Mouse (Mus musculus) heart, embryonic 15.5 days (tissue): Measurements from ENCODE around the gene Gm47959. TPM values are rescaled to one million over a fixed set of nuclear protein-coding genes. Genes with fewer than 3 reads are reported as not detected.
"Not testable (repeated sequence)": the region's sequence is repeated elsewhere in the genome, so short reads cannot be mapped to it uniquely, and the experiment has no call there.

Source experiments
- ATAC-seq: fragments of 200-750 bp; cut with Nextera tagmentation; replicated peaks from 2 replicates; pipeline ENCODE4 v1.8.0; 2017; ENCODE audit warnings: low read depth, moderate TSS enrichment; ENCODE audit not compliant: insufficient number of reproducible peaks, insufficient read depth, low FRiP score
- H3K27ac ChIP-seq: fragments of 300-500 bp; sonication (generic); 2 replicates; pipeline ENCODE4 v1.5.1; 2015; ENCODE audit warnings: mild to moderate bottlenecking, inconsistent platforms
- H3K27me3 ChIP-seq: fragments of 300-500 bp; sonication (generic); 2 replicates; pipeline ENCODE4 v1.6.1; 2015; ENCODE audit warnings: inconsistent platforms
- H3K36me3 ChIP-seq: fragments of 300-500 bp; sonication (generic); 2 replicates; pipeline ENCODE4 v1.6.1; 2015; ENCODE audit warnings: mild to moderate bottlenecking, inconsistent platforms
- H3K4me1 ChIP-seq: fragments of 300-500 bp; sonication (generic); replicated peaks from 2 replicates; pipeline ENCODE4 v1.6.1; 2015; ENCODE audit warnings: inconsistent platforms
- H3K4me2 ChIP-seq: fragments of 300-500 bp; sonication (generic); 2 replicates; pipeline ENCODE4 v1.6.1; 2015; ENCODE audit warnings: inconsistent platforms, mild to moderate bottlenecking, moderate library complexity
- H3K4me3 ChIP-seq: fragments of 300-500 bp; sonication (generic); 2 replicates; pipeline ENCODE4 v1.5.1; 2015; ENCODE audit warnings: mild to moderate bottlenecking, inconsistent platforms
- H3K9ac ChIP-seq: fragments of 300-500 bp; sonication (generic); 2 replicates; pipeline ENCODE4 v1.6.1; 2015; ENCODE audit warnings: mild to moderate bottlenecking, inconsistent platforms
- H3K9me3 ChIP-seq: fragments of 300-500 bp; sonication (generic); replicated peaks from 2 replicates; pipeline ENCODE4 v1.6.1; 2016; ENCODE audit warnings: inconsistent platforms
- WGBS: fragments of 180-500 bp; shearing (Covaris S2); methylation state at CpG from one replicate; pipeline ENCODE4 v1.1.7; 2015; ENCODE audit warnings: mixed read lengths; 5-methylcytosine and 5-hydroxymethylcytosine counted together
- polyA plus RNA-seq: library from polyadenylated mRNA; unstranded; fragments of >200 nt; fragmentation: Nextera tagmentation; extraction: Ambion mirVana; gene quantifications from 2 replicates; pipeline ENCODE4 v1.2.1, GENCODE M21; 2015

Gm47959 gene
- not detected in 2 replicates for polyA plus RNA-seq

GRCm38 (mm10) chr1:83000306-83000705 lies at the start of gene Gm47959:
Gene Gm47959 (plus strand): TSS chr1:83000548.
- WGBS = 97% methylated on average over 9 of the region's 9 CpGs
- H3K4me1 ChIP-seq, H3K27me3 ChIP-seq, ATAC-seq, H3K4me2 ChIP-seq, H3K36me3 ChIP-seq, H3K4me3 ChIP-seq, H3K9me3 ChIP-seq, H3K27ac ChIP-seq, H3K9ac ChIP-seq: not testable (repeated sequence)

- H3K27ac ChIP-seq, H3K4me3 ChIP-seq, H3K9me3 ChIP-seq, H3K27me3 ChIP-seq, H3K4me1 ChIP-seq, ATAC-seq, H3K9ac ChIP-seq, H3K4me2 ChIP-seq, H3K36me3 ChIP-seq: not testable (repeated sequence)
These were observed 44.4 kb upstream of the Gm47959 start, which contains the start of gene Gm7544 for GRCm38 (mm10) chr1:82955913-82956312. Gene Gm7544 (minus strand): TSS chr1:82956013.

GRCm38 (mm10) chr1:82959870-82960385 lies 40.4 kb upstream of the Gm47959 start, which contains the start of gene Gm47955:
Gene Gm47955 (plus strand): TSS chr1:82960286.
- 83% methylated on average over 11 of the region's 11 CpGs for WGBS
- Histone ChIP-seq H3K9ac (no peak within 1 kb of the TSS), H3K27me3 (no peaks in the 10 kb centered on the region), H3K4me2 (no peak within 1 kb of the TSS), H3K9me3 (no peaks in the 10 kb centered on the region), H3K36me3 (no peaks in the 10 kb centered on the region), H3K27ac (no peak within 1 kb of the TSS), H3K4me1 (no peaks in the 10 kb centered on the region), H3K4me3 (no peak within 1 kb of the TSS)
- ATAC-seq = no peak

- ATAC-seq = no peak
- WGBS = 61% methylated on average over 3 of the region's 3 CpGs
- H3K4me3 ChIP-seq = no peak overlapping the region
- no peaks in the 10 kb centered on the region for H3K27me3 ChIP-seq
- no peak overlapping the region for H3K9ac ChIP-seq
- H3K9me3 ChIP-seq = no peaks in the 10 kb centered on the region
- no peaks in the 10 kb centered on the region for H3K36me3 ChIP-seq
- no peak overlapping the region for H3K4me2 ChIP-seq
- peaks cover 2% of the 10 kb centered on the region; the same call in 1 of the 2 replicates for H3K4me1 ChIP-seq
- H3K27ac ChIP-seq = no peak overlapping the region
These were observed 33.9 kb upstream of the Gm47959 start for GRCm38 (mm10) chr1:82966413-82966812.

GRCm38 (mm10) chr1:82972046-82972445 lies 28.3 kb upstream of the Gm47959 start:
- H3K4me3 ChIP-seq = no peak overlapping the region
- H3K9me3 ChIP-seq = no peaks in the 10 kb centered on the region
- WGBS = 6% methylated on average over 4 of the region's 4 CpGs
- peak overlapping the region; percentile 31; the same call in 1 of the 2 replicates for H3K4me2 ChIP-seq
- no peak overlapping the region for H3K9ac ChIP-seq
- H3K36me3 ChIP-seq = no peaks in the 10 kb centered on the region
- peak; percentile 80 for ATAC-seq
- H3K27me3 ChIP-seq = no peaks in the 10 kb centered on the region
- H3K4me1 ChIP-seq = peaks cover 27% of the 10 kb centered on the region
- H3K27ac ChIP-seq = peak overlapping the region; percentile 61

GRCm38 (mm10) chr1:82973244-82973643 lies 27.1 kb upstream of the Gm47959 start:
- H3K9ac ChIP-seq = no peak overlapping the region
- 55% methylated on average over 1 of the region's 1 CpGs for WGBS
- H3K4me3 ChIP-seq = no peak overlapping the region
- H3K27ac ChIP-seq = no peak overlapping the region; the same call in 1 of the 2 replicates
- H3K27me3 ChIP-seq = no peaks in the 10 kb centered on the region
- ATAC-seq = no peak
- no peaks in the 10 kb centered on the region for H3K9me3 ChIP-seq
- H3K4me2 ChIP-seq = no peak overlapping the region
- H3K4me1 ChIP-seq = peaks cover 27% of the 10 kb centered on the region
- H3K36me3 ChIP-seq = no peaks in the 10 kb centered on the region

- Histone ChIP-seq H3K27me3 (no peaks in the 10 kb centered on the region), H3K27ac (no peak overlapping the region), H3K4me1 (peaks cover 27% of the 10 kb centered on the region), H3K36me3 (no peaks in the 10 kb centered on the region), H3K9me3 (no peaks in the 10 kb centered on the region), H3K9ac (no peak overlapping the region), H3K4me2 (no peak overlapping the region), H3K4me3 (no peak overlapping the region)
- 47% methylated on average over 6 of the region's 6 CpGs for WGBS
- no peak for ATAC-seq
These were observed 26.4 kb upstream of the Gm47959 start for GRCm38 (mm10) chr1:82973901-82974300.

GRCm38 (mm10) chr1:82974342-82974741 lies 26.0 kb upstream of the Gm47959 start:
- Histone ChIP-seq H3K27me3 (no peaks in the 10 kb centered on the region), H3K9me3 (no peaks in the 10 kb centered on the region), H3K9ac (no peak overlapping the region), H3K4me3 (no peak overlapping the region), H3K27ac (no peak overlapping the region), H3K36me3 (no peaks in the 10 kb centered on the region), H3K4me1 (peaks cover 27% of the 10 kb centered on the region), H3K4me2 (no peak overlapping the region)
- no peak; the same call in 1 of the 2 replicates for ATAC-seq
- WGBS = 65% methylated on average over 9 of the region's 9 CpGs

- H3K9me3 ChIP-seq = no peaks in the 10 kb centered on the region
- no peak for ATAC-seq
- H3K36me3 ChIP-seq = no peaks in the 10 kb centered on the region
- 63% methylated on average over 5 of the region's 5 CpGs for WGBS
- no peak overlapping the region for H3K27ac ChIP-seq
- H3K4me3 ChIP-seq = no peak overlapping the region
- H3K27me3 ChIP-seq = no peaks in the 10 kb centered on the region
- H3K9ac ChIP-seq = no peak overlapping the region
- no peak overlapping the region for H3K4me2 ChIP-seq
- peaks cover 27% of the 10 kb centered on the region for H3K4me1 ChIP-seq
These were observed 24.6 kb upstream of the Gm47959 start for GRCm38 (mm10) chr1:82975750-82976149.

- ATAC-seq = no peak
- Histone ChIP-seq H3K4me2 (no peak overlapping the region), H3K36me3 (no peaks in the 10 kb centered on the region), H3K9ac (no peak overlapping the region), H3K4me3 (no peak overlapping the region), H3K27me3 (no peaks in the 10 kb centered on the region), H3K27ac (no peak overlapping the region), H3K4me1 (peaks cover 11% of the 10 kb centered on the region), H3K9me3 (no peaks in the 10 kb centered on the region)
These were observed 22.5 kb upstream of the Gm47959 start for GRCm38 (mm10) chr1:82977840-82978239.

GRCm38 (mm10) chr1:82986738-82987137 lies 13.6 kb upstream of the Gm47959 start:
- peaks cover 3% of the 10 kb centered on the region; the same call in 1 of the 2 replicates for H3K4me1 ChIP-seq
- H3K27ac ChIP-seq = no peak overlapping the region
- no peaks in the 10 kb centered on the region; the same call in 1 of the 2 replicates for H3K9me3 ChIP-seq
- no peak overlapping the region for H3K9ac ChIP-seq
- no peak overlapping the region for H3K4me2 ChIP-seq
- ATAC-seq = no peak
- no peaks in the 10 kb centered on the region for H3K36me3 ChIP-seq
- no peaks in the 10 kb centered on the region for H3K27me3 ChIP-seq
- no peak overlapping the region for H3K4me3 ChIP-seq
- WGBS = 88% methylated on average over 6 of the region's 6 CpGs

GRCm38 (mm10) chr1:82987530-82988198 lies 12.7 kb upstream of the Gm47959 start:
- Histone ChIP-seq H3K9ac (no peak overlapping the region), H3K27me3 (no peaks in the 10 kb centered on the region), H3K4me1 (peaks cover 3% of the 10 kb centered on the region; the same call in 1 of the 2 replicates), H3K4me2 (no peak overlapping the region), H3K36me3 (no peaks in the 10 kb centered on the region), H3K9me3 (no peaks in the 10 kb centered on the region; the same call in 1 of the 2 replicates), H3K27ac (no peak overlapping the region), H3K4me3 (no peak overlapping the region)
- 19% methylated on average over 4 of the region's 4 CpGs for WGBS
- 0 out of 2 replicates have a peak, but pooled peaks have one; percentile 27 for ATAC-seq
